In the genomic region with DNA sequence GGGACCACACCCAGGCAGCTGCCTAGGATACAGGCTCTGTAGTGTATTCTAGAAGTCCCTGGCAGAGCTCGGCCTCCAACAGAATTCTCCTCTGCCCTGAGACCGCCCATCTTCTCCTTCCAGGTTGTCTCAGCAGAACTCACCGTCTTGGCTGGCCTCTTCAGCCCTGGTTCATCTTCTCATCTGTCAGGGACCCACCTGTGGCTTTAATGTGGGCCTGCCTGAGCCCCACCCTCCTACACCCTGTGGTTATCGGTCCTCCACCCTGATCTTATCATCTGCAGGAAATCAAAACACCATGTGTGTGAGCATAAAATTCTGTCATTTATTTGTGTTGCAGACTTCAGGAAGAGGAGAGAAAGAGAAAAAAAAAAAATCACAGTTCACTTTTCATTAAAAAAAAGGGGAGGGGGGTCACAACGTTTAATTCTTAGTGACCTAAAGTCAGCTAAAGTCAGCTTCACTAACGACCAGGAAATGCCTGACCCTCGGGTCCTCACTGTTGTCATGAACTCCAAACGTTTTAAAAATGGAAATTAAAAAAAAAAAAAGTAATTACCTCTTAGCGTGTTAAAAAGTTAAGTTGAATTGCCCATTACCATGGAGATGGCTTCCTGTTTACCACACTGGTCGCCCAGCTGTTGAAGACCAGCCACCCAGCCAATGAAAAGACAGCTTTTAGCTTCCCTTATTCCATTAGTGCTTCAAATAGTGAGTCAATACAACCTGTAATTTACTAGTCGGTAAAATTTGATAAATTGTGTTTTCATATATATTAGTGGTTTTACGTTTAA, we compare ENCODE assay signal across 11 mouse cellular contexts.
A peak's percentile ranks its signal among the peaks of the same experiment; 100 is the strongest.
DNase-seq lines count a peak whose midpoint lies in the region; ATAC-seq and TF ChIP-seq lines count a peak whose summit lies in the region.
"Had no signal": no experiment of that assay in that cellular context is flagged by ENCODE, and none has a peak within 500 bp of the region (broad histone marks: within the 10 kb centered on the region; RNA-seq: fewer than 3 reads in every experiment).

No protein-coding gene starts in this region.

- TF ChIP-seq POLR2A in lung, adult 2 months (IDR thresholded peaks at IDR 0.05; ENCODE audit: borderline replicate concordance, extremely low read depth, low read depth, low read length), result no peak

- ATAC-seq in common myeloid progenitor, adult 5-6 weeks (replicated peaks; ENCODE audit: low read depth, poor library complexity, severe bottlenecking), result peak; percentile 33
- ATAC-seq: hindbrain, postnatal 0 days; liver, postnatal 0 days had no signal

- 41% methylated on average over 12 of the region's 12 CpGs for whole genome bisulfite sequencing in lung, adult 2 months

- no peak for TF ChIP-seq CTCF in lung, adult 2 months (IDR thresholded peaks at IDR 0.05; ENCODE audit: insufficient read depth, low read length)

- no peaks in the 10 kb centered on the region for H3K4me1 ChIP-seq in lung, adult 2 months (ENCODE audit: control insufficient read depth, insufficient read depth, low read length)

- H3K4me3 ChIP-seq in lung, adult 2 months (replicated peaks; ENCODE audit: extremely low read depth, low read depth, low read length), result no peak overlapping the region

- DNase-seq in lung, postnatal 10 days, result peak; percentile 31
- DNase-seq in lung, adult 2 months, result no peak
- DNase-seq in kidney, postnatal 25 days, result peak; percentile 31 to 50
- peak; percentile 56 for DNase-seq in thymus, postnatal 25 days
- no peak for DNase-seq in left cerebral cortex, adult 9 months (ENCODE audit: low spot score in 2 of 2)
- DNase-seq in left cerebral cortex, adult 18-20 months (ENCODE audit: low spot score in 2 of 2), result no peak
- DNase-seq: adrenal gland, postnatal 36 days; cerebellum, adult 9-11 months; liver, postnatal 0 days had no signal

Comparison
In these comparisons a context has a peak if more than half of its experiments do, and no peak if none do; other contexts are left out.
1. DNase-seq: peak in lung, postnatal 10 days (single experiment), kidney, postnatal 25 days (2 of 2) and thymus, postnatal 25 days (single experiment); none in lung, adult 2 months (single experiment), left cerebral cortex, adult 9 months (0 of 2) and left cerebral cortex, adult 18-20 months (0 of 2).